Mouse (Mus musculus): ENCODE results near the gene Msl1. TPM values are rescaled to one million over a fixed set of nuclear protein-coding genes. Genes with fewer than 3 reads are reported as not detected.

Msl1 gene
- total and polyA plus RNA-seq, 3 experiments: 25.9 to 58.1 (median 27.3) TPM

DNA sequence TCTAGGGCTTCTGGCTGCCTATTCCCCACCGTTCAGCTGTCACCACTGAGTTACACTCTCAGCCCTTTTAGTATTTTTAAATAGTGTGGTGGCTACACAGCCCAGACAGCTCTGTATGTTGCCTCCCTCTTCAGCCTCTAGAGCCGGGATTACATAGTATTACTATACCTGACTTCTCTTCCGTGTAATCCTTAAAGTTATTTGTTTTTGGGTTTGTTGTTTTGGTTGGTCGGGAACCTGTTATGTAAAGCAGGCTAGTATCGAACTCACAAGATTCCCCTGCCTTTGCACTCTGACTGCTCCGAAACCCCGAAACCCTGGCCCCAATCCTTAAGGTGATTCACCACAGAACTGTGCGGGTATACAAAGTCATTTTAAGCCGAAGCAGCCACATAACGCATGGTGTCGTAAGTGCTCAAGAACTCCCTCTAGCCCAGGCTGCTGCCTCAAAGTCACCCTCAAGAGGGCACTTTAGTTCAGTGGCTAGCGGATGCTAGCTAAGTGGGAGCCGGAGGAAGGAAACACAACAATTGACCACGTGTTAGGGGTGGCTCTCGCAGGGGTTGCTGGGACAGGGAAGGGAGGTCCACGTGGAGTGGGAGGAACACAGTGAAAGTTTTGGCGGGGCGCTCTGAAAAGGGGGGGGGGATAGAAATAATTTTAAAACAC lies 6.6 kb upstream of the Msl1 start (continued):
- TF ChIP-seq SIN3A (IDR thresholded peaks at IDR 0.05; ENCODE audit: low read length) (peak; percentile 100), MAZ (IDR thresholded peaks at IDR 0.05; ENCODE audit: low read depth, low read length) (peak; percentile 93), CTCF (conservative IDR thresholded peaks at IDR 0.05 in 1 of 2, IDR thresholded peaks at IDR 0.05 in 1 of 2; ENCODE audit: low read depth in 2 of 2, low read length in 2 of 2) (peak; percentile 45 to 99; a peak in 3 of 4 replicates), POLR2AphosphoS2 (IDR thresholded peaks at IDR 0.05; ENCODE audit: low read depth, low read length) (peak; percentile 73; the same call in 1 of the 2 replicates), IRF4 (IDR thresholded peaks at IDR 0.05; ENCODE audit: low read depth, low read length) (peak; percentile 86), ZMIZ1 (IDR thresholded peaks at IDR 0.05; ENCODE audit: low read depth, low read length) (peak; percentile 84), MAFK (IDR thresholded peaks at IDR 0.05; ENCODE audit: insufficient replicate concordance, low read length) (no peak), TCF12 (IDR thresholded peaks at IDR 0.05; ENCODE audit: low read depth, low read length) (peak; percentile 88), BHLHE40 (IDR thresholded peaks at IDR 0.05; ENCODE audit: low read depth, low read length) (peak; percentile 75), MAX (IDR thresholded peaks at IDR 0.05; ENCODE audit: low read length) (peak; percentile 100), ZKSCAN1 (IDR thresholded peaks at IDR 0.05; ENCODE audit: borderline replicate concordance, low read depth, low read length) (no peak), RAD21 (IDR thresholded peaks at IDR 0.05; ENCODE audit: low read depth, low read length) (peak; percentile 91), SMC3 (IDR thresholded peaks at IDR 0.05; ENCODE audit: low read depth, low read length) (peak; percentile 92), PAX5 (IDR thresholded peaks at IDR 0.05; ENCODE audit: low read length) (no peak), CHD2 (IDR thresholded peaks at IDR 0.05; ENCODE audit: low read length) (peak; percentile 77), KAT2A (IDR thresholded peaks at IDR 0.05; ENCODE audit: insufficient replicate concordance, low read length) (peak; percentile 82; the same call in 1 of the 2 replicates), E2F4 (IDR thresholded peaks at IDR 0.05; ENCODE audit: insufficient replicate concordance, low read depth, low read length) (peak; percentile 78; the same call in 1 of the 2 replicates), ELF1 (IDR thresholded peaks at IDR 0.05; ENCODE audit: low read depth, low read length) (peak; percentile 82), ETS1 (conservative IDR thresholded peaks at IDR 0.05; ENCODE audit: low read depth, low read length) (peak; percentile 71)

DNA sequence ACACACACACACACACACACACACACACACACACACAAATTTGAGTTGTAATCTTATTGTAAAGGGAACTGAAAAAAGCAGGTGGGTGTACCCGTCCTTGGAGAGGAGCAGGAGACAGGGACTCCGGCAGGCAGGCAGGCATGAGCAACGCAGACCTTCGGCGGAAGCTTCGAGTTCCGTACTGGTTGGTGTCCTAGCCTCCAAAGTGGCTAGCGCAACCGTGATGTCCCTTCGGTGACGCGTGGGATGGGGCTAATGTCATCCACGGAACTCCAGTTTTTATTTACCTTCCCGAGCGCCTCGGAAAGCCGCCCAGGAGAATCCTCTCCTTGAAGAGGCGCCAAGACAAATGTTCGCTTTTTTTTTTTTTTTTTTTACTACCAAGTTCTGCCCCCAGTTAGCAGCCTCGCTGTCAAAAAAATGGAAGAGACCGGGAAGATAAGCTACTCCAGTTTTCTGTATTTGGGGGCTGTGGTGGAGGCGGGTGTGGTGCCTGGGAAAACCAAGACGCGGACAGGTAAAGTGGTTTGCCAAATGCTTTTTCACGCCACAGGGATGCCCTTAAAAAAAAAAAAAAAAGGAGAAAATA lies 6.0 kb upstream of the Msl1 start:
- H3K4me1 ChIP-seq (ENCODE audit: control insufficient read depth in 1 of 2, insufficient read depth in 2 of 2): peaks cover 2 to 66% of the 10 kb centered on the region in 2 experiments
- peak overlapping the region; percentile 21; the same call in 1 of the 2 replicates for H3K27ac ChIP-seq (ENCODE audit: insufficient read depth, low read depth)
- peak overlapping the region; percentile 81 for H3K9ac ChIP-seq (ENCODE audit: insufficient read depth, low read depth)
- peak overlapping the region; percentile 66 to 78 (median 72) for H3K4me3 ChIP-seq (replicated peaks in 1 of 3; ENCODE audit: low read depth in 2 of 3, low read length in 2 of 3, poor library complexity in 1 of 3)
- DNase-seq (ENCODE audit: extremely low read depth): no peak
- 0 out of 2 replicates have a peak, but pooled peaks cover 3% of the 10 kb centered on the region for H3K79me2 ChIP-seq (replicated peaks; ENCODE audit: control insufficient read depth, extremely low read depth, insufficient read depth, poor library complexity, severe bottlenecking)
- TF ChIP-seq NELFE (IDR thresholded peaks at IDR 0.05; ENCODE audit: low read depth, low read length): no peak
- TF ChIP-seq MAX (IDR thresholded peaks at IDR 0.05; ENCODE audit: low read length): no peak; the same call in 1 of the 2 replicates
- peak; percentile 19; the same call in 1 of the 2 replicates for TF ChIP-seq MAZ (IDR thresholded peaks at IDR 0.05; ENCODE audit: low read depth, low read length)
- no peak for TF ChIP-seq ETS1 (conservative IDR thresholded peaks at IDR 0.05; ENCODE audit: low read depth, low read length)
- no peak for TF ChIP-seq TCF12 (IDR thresholded peaks at IDR 0.05; ENCODE audit: low read depth, low read length)
- no peak for TF ChIP-seq MAFK (IDR thresholded peaks at IDR 0.05; ENCODE audit: insufficient replicate concordance, low read length)
- TF ChIP-seq POLR2A (IDR thresholded peaks at IDR 0.05; ENCODE audit: low read depth, low read length): peak; percentile 48
- TF ChIP-seq JUND (conservative IDR thresholded peaks at IDR 0.05; ENCODE audit: low read depth, low read length): no peak
- TF ChIP-seq E2F4 (IDR thresholded peaks at IDR 0.05; ENCODE audit: insufficient replicate concordance, low read depth, low read length): no peak
- no peak; the same call in none of the 2 replicates for TF ChIP-seq EP300 (IDR thresholded peaks at IDR 0.05; ENCODE audit: low read length)
- TF ChIP-seq RCOR1 (conservative IDR thresholded peaks at IDR 0.05; ENCODE audit: low read depth, low read length): no peak
- TF ChIP-seq ZKSCAN1 (IDR thresholded peaks at IDR 0.05; ENCODE audit: borderline replicate concordance, low read depth, low read length): no peak
- peak; percentile 67; the same call in 1 of the 2 replicates for TF ChIP-seq ZNF384 (IDR thresholded peaks at IDR 0.05; ENCODE audit: low read depth, low read length)
- 0 out of 2 replicates have a peak, but pooled peaks have one; percentile 6 for TF ChIP-seq IRF4 (IDR thresholded peaks at IDR 0.05; ENCODE audit: low read depth, low read length)
- TF ChIP-seq MEF2A (IDR thresholded peaks at IDR 0.05; ENCODE audit: borderline replicate concordance, low read depth, low read length): no peak
- TF ChIP-seq CHD2 (IDR thresholded peaks at IDR 0.05; ENCODE audit: low read length): no peak; the same call in 1 of the 2 replicates
- peak; percentile 74 for TF ChIP-seq SIN3A (IDR thresholded peaks at IDR 0.05; ENCODE audit: low read length)
- no peak for TF ChIP-seq POLR2AphosphoS2 (IDR thresholded peaks at IDR 0.05; ENCODE audit: low read depth, low read length)
- TF ChIP-seq NRF1 (IDR thresholded peaks at IDR 0.05; ENCODE audit: low read depth, low read length): 0 out of 2 replicates have a peak, but pooled peaks have one; percentile 3
- peak; percentile 40 for TF ChIP-seq MXI1 (IDR thresholded peaks at IDR 0.05; ENCODE audit: low read depth, low read length)
- dilution Hi-C loops (cut with MboI; ENCODE audit: extremely low pct_ligation_motif_present, extremely low pct_unique_long_range_greater_than_20kb, low sequenced_read_pairs): no loop called here
- H3K36me3 ChIP-seq (replicated peaks in 1 of 2; ENCODE audit: control insufficient read depth in 1 of 2, insufficient read depth in 1 of 2, low read length in 1 of 2): peaks cover 0 to 2% of the 10 kb centered on the region in 2 experiments
- peak overlapping the region; percentile 94 for H3K4me2 ChIP-seq (ENCODE audit: insufficient read depth, low read depth, poor library complexity, severe bottlenecking)
- in situ Hi-C loops (cut with MboI; ENCODE audit: low pct_ligation_motif_present, low pct_unique_long_range_greater_than_20kb, low sequenced_read_pairs): loop anchor here (5.0 to 10.0 kb wide), 2 partner anchors 65 to 92 kb away; partner anchors contain the start of gene Med24
- H3K27me3 ChIP-seq (replicated peaks): peaks cover 9% of the 10 kb centered on the region
- no peaks in the 10 kb centered on the region for H3K9me3 ChIP-seq (replicated peaks; ENCODE audit: low read length)

Measured in CH12.LX (cell line).